Mouse (Mus musculus) midbrain, embryonic 16.5 days (tissue): Measurements from ENCODE around the gene Cul1. TPM values are rescaled to one million over a fixed set of nuclear protein-coding genes. Genes with fewer than 3 reads are reported as not detected.
A peak's percentile ranks its signal among the peaks of the same experiment; 100 is the strongest.
"Not testable (repeated sequence)": the region's sequence is repeated elsewhere in the genome, so short reads cannot be mapped to it uniquely, and the experiment has no call there.

Experiments used
- ATAC-seq: fragments of 200-750 bp; cut with Nextera tagmentation; 2 replicates; pipeline ENCODE4 v1.8.0; 2017; ENCODE audit warnings: moderate TSS enrichment
- H3K27ac ChIP-seq: fragments of 300-500 bp; sonication (generic); 2 replicates; pipeline ENCODE4 v1.5.1; 2014; ENCODE audit warnings: mild to moderate bottlenecking, low read length, mixed read lengths
- H3K27me3 ChIP-seq: fragments of 300-500 bp; sonication (generic); 2 replicates; pipeline ENCODE4 v1.6.1; 2014; ENCODE audit warnings: low read depth, low read length, mixed read lengths; ENCODE audit not compliant: control insufficient read depth, insufficient read depth
- H3K36me3 ChIP-seq: fragments of 300-500 bp; sonication (generic); 2 replicates; pipeline ENCODE4 v1.6.1; 2014; ENCODE audit warnings: mild to moderate bottlenecking, low read length, moderate library complexity, mixed read lengths; ENCODE audit not compliant: control insufficient read depth, insufficient read depth
- H3K4me1 ChIP-seq: fragments of 300-500 bp; sonication (generic); 2 replicates; pipeline ENCODE4 v1.6.1; 2014; ENCODE audit warnings: mild to moderate bottlenecking, low read length, mixed read lengths; ENCODE audit not compliant: control insufficient read depth, insufficient read depth
- H3K4me2 ChIP-seq: fragments of 300-500 bp; sonication (generic); 2 replicates; pipeline ENCODE4 v1.6.1; 2014; ENCODE audit warnings: mild to moderate bottlenecking, low read length, mixed read lengths
- H3K4me3 ChIP-seq: fragments of 300-500 bp; sonication (generic); 2 replicates; pipeline ENCODE4 v1.5.1; 2014; ENCODE audit warnings: low read depth, mild to moderate bottlenecking, low read length, moderate library complexity, mixed read lengths
- H3K9ac ChIP-seq: fragments of 300-500 bp; sonication (generic); 2 replicates; pipeline ENCODE4 v1.6.1; 2014; ENCODE audit warnings: low read depth, low read length, mixed read lengths
- H3K9me3 ChIP-seq: fragments of 300-500 bp; sonication (generic); replicated peaks from 2 replicates; pipeline ENCODE4 v1.6.1; 2014; ENCODE audit warnings: mild to moderate bottlenecking, low read length, mixed read lengths; ENCODE audit not compliant: control insufficient read depth, poor library complexity, severe bottlenecking
- WGBS: fragments of 180-500 bp; shearing (Covaris S2); extraction: QIAGEN DNeasy Blood & Tissue Kit; methylation state at CpG from one replicate; pipeline ENCODE4 v1.1.7; 2014; 5-methylcytosine and 5-hydroxymethylcytosine counted together
- polyA plus RNA-seq: library from polyadenylated mRNA; unstranded; fragments of >200 nt; fragmentation: Nextera tagmentation; extraction: Ambion mirVana; gene quantifications from 2 replicates; pipeline ENCODE4 v1.2.1, GENCODE M21; 2015

Gene Cul1
- 129 and 130 TPM in 2 replicates for polyA plus RNA-seq

- Histone ChIP-seq H3K27me3 (no peaks in the 10 kb centered on the region), H3K27ac (peak within 1 kb of the TSS; percentile 97), H3K36me3 (no peaks in the 10 kb centered on the region), H3K4me2 (peak within 1 kb of the TSS; percentile 81), H3K4me3 (peak within 1 kb of the TSS; percentile 98), H3K4me1 (peaks cover 29% of the 10 kb centered on the region), H3K9ac (peak within 1 kb of the TSS; percentile 100), H3K9me3 (no peaks in the 10 kb centered on the region)
- WGBS, result 54% methylated on average over 2 of the region's 2 CpGs
- no peak for ATAC-seq
Measured at GRCm38 (mm10) chr6:47453098-47453497, at the start of gene Cul1. TSS of gene Cul1 (plus strand) at chr6:47453398.

- WGBS, result 91% methylated on average over 11 of the region's 11 CpGs
- no peak overlapping the region for H3K9ac ChIP-seq
- H3K4me1 ChIP-seq, result no peaks in the 10 kb centered on the region
- no peak overlapping the region for H3K4me3 ChIP-seq
- no peaks in the 10 kb centered on the region for H3K36me3 ChIP-seq
- ATAC-seq, result no peak
- H3K27ac ChIP-seq, result no peak overlapping the region
- H3K9me3 ChIP-seq, result no peaks in the 10 kb centered on the region
- H3K27me3 ChIP-seq, result no peaks in the 10 kb centered on the region
- no peak overlapping the region for H3K4me2 ChIP-seq
Measured at GRCm38 (mm10) chr6:47404419-47405382, 48.5 kb upstream of the Cul1 start.

DNA sequence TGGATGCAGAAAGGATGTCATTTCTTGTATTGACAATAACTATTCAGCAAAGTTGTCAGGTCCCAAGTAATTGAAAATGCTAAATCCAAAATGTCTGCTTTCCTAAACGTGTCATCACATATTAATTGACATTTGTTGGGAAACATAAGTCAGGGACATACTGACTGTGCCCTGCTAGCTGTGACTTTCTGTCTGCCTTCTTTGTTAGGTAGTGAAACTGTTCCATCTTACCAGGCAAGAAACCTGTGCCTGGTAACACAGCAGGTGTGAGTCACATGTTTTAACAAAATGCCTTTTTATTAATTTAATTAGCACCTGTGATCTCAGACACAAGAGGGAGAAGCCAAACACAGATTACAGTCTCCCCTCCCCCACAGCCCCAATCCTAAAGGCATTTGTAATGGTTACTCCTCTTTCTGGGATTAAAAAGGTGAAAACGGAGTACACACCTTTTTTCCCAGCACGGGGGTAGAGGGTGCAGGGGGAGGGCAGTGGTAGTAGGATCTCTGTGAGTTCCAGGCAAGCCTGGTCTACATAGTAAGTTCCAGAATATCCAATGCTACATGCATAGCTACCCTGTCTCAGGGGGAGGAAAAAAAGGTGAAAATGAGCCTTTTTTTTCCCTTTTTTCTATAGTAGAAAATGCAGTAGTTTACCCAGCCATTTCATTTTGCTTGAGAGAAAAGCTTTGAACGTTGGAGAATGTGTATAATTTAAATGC is 40.2 kb upstream of the Cul1 start:
- Histone ChIP-seq H3K9ac (no peak overlapping the region), H3K27ac (no peak overlapping the region), H3K4me1 (no peaks in the 10 kb centered on the region), H3K9me3 (no peaks in the 10 kb centered on the region), H3K4me3 (no peak overlapping the region), H3K36me3 (no peaks in the 10 kb centered on the region), H3K27me3 (no peaks in the 10 kb centered on the region), H3K4me2 (no peak overlapping the region)
- no peak for ATAC-seq
- WGBS, result 25% methylated on average over 4 of the region's 4 CpGs

DNA sequence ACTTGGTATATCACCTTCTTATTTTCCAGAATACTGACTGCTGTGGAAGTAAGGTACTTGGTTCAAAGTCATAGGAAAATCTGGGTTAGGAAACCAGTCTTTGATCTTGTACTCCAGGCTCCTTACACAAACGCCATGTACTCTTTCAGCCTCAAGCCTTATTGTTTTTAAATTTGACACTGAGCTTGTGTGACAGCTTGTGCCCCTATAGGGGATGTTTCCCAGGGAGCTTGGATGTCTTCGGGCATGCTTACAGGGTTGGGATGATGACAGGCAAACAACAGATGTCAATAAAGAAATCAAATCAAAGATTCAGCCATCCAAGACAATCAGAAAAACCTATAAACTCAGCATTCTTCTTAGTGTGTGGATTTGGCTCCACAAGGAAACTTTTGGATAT is 39.5 kb upstream of the Cul1 start:
- H3K4me2 ChIP-seq, result no peak overlapping the region
- H3K4me1 ChIP-seq, result no peaks in the 10 kb centered on the region
- H3K27me3 ChIP-seq, result no peaks in the 10 kb centered on the region
- ATAC-seq, result no peak
- no peak overlapping the region for H3K9ac ChIP-seq
- WGBS, result 23% methylated on average over 2 of the region's 2 CpGs
- H3K4me3 ChIP-seq, result no peak overlapping the region
- no peaks in the 10 kb centered on the region for H3K9me3 ChIP-seq
- no peaks in the 10 kb centered on the region for H3K36me3 ChIP-seq
- no peak overlapping the region for H3K27ac ChIP-seq

DNA sequence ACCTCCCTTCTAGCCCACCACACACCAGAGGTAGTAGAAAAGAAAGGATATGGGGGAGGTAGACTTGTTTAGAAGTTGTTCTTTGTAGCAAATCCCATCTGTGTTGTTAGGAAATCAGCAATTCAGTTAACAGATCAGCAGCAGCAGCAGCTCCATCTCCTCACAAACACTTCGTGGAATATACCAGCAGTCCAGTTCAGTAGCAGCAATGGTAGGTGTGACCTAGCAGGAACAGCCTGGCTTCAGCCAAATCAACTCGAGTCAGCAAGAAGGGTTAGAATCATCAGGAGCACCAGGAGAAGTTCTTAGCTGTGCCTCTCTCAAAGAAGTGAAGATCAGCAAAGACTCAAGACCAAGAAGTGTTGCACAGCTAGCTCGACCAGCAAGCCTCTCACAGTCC is 34.5 kb upstream of the Cul1 start:
- Histone ChIP-seq H3K9me3 (no peaks in the 10 kb centered on the region), H3K27ac (no peak overlapping the region), H3K4me2 (no peak overlapping the region), H3K36me3 (no peaks in the 10 kb centered on the region), H3K4me3 (no peak overlapping the region), H3K9ac (no peak overlapping the region), H3K4me1 (no peaks in the 10 kb centered on the region), H3K27me3 (no peaks in the 10 kb centered on the region)
- 72% methylated on average over 3 of the region's 3 CpGs for WGBS
- ATAC-seq, result no peak

GRCm38 (mm10) chr6:47420156-47420555 is 33.0 kb upstream of the Cul1 start:
- H3K27ac ChIP-seq, result no peak overlapping the region
- H3K27me3 ChIP-seq, result no peaks in the 10 kb centered on the region
- H3K9ac ChIP-seq, result no peak overlapping the region
- H3K4me3 ChIP-seq, result no peak overlapping the region
- H3K4me2 ChIP-seq, result no peak overlapping the region
- no peaks in the 10 kb centered on the region for H3K36me3 ChIP-seq
- H3K4me1 ChIP-seq, result no peaks in the 10 kb centered on the region
- H3K9me3 ChIP-seq, result no peaks in the 10 kb centered on the region
- ATAC-seq, result no peak

GRCm38 (mm10) chr6:47421221-47421620 is 32.0 kb upstream of the Cul1 start:
- H3K9me3 ChIP-seq, result no peaks in the 10 kb centered on the region
- 88% methylated on average over 1 of the region's 1 CpGs for WGBS

GRCm38 (mm10) chr6:47426136-47426535 is 27.1 kb upstream of the Cul1 start:
- Histone ChIP-seq H3K4me2 (no peak overlapping the region), H3K9ac (no peak overlapping the region), H3K36me3 (no peaks in the 10 kb centered on the region), H3K27me3 (no peaks in the 10 kb centered on the region), H3K4me1 (no peaks in the 10 kb centered on the region), H3K27ac (no peak overlapping the region), H3K9me3 (no peaks in the 10 kb centered on the region), H3K4me3 (no peak overlapping the region)
- no peak for ATAC-seq
- 46% methylated on average over 1 of the region's 1 CpGs for WGBS

More at GRCm38 (mm10) chr6:47421221-47421620, 32.0 kb upstream of the Cul1 start:
- no peak overlapping the region for H3K4me3 ChIP-seq
- H3K9ac ChIP-seq, result no peak overlapping the region
- no peaks in the 10 kb centered on the region for H3K27me3 ChIP-seq
- no peak for ATAC-seq
- no peaks in the 10 kb centered on the region for H3K4me1 ChIP-seq
- H3K27ac ChIP-seq, result no peak overlapping the region
- no peaks in the 10 kb centered on the region for H3K36me3 ChIP-seq
- H3K4me2 ChIP-seq, result no peak overlapping the region

DNA sequence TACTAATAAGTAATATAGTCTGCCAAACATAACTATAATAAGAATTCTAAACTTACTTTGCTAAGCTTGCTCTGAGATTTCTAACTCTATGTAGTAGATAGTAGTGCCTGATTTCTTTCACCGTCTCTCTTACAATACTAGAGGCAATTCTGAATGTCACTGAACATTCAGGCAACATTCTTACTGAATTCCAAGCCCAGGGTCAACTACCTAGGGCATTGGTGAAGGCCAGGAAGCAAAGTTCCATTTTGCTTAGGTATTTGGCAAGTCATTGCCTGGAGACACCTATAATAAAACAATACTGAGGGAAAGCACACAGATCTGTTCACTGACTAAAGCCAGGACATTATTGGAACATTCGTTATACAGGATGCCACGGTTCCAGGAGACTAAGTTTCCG is 26.6 kb upstream of the Cul1 start:
- H3K36me3 ChIP-seq, H3K4me2 ChIP-seq, H3K27me3 ChIP-seq, H3K27ac ChIP-seq, H3K4me3 ChIP-seq, H3K4me1 ChIP-seq, H3K9ac ChIP-seq, H3K9me3 ChIP-seq, ATAC-seq: not testable (repeated sequence)
- 95% methylated on average over 4 of the region's 4 CpGs for WGBS
